Mouse (Mus musculus) frontal cortex, adult (tissue): ENCODE data around the gene Dhrs4.

Source experiments
- ATAC-seq: cut with Nextera tagmentation; 2 replicates; pipeline ENCODE4 v1.9.2; 2017; ENCODE audit warnings: mild to moderate bottlenecking, moderate library complexity, mixed read lengths; ENCODE audit not compliant: low TSS enrichment

The Dhrs4 gene

GRCm38 (mm10) chr14:55478651-55479599 is at the start of gene Dhrs4:
Gene Dhrs4, plus strand, starts transcription at chr14:55478758.
- peak; percentile 98 for ATAC-seq

- ATAC-seq, result no peak
Measured at GRCm38 (mm10) chr14:55430255-55430654, 48.3 kb upstream of the Dhrs4 start.

DNA sequence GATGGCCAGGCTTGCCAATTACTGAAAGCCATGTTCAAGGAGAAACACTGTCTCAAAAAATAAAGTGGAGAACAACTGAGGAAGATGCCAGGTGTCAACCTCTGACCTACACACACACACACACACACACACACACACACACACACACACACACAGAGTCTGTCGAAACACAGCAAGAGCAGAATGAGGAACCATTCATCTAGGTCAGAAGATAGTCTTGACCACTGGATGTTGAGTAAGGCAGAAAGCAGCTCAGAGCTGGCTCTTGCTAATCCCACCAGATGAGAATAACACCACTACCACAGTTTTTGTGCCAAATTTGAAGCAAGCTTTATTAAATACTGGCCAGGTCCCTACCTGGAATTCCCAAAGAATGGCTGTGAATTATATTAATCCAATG is 45.5 kb upstream of the Dhrs4 start:
- no peak for ATAC-seq

- ATAC-seq, result no peak
Measured at GRCm38 (mm10) chr14:55434825-55435224, 43.7 kb upstream of the Dhrs4 start.

GRCm38 (mm10) chr14:55437118-55437517 is 41.4 kb upstream of the Dhrs4 start:
- no peak for ATAC-seq

- ATAC-seq, result peak; percentile 41; the same call in 1 of the 2 replicates
Measured at GRCm38 (mm10) chr14:55438193-55438784, 40.3 kb upstream of the Dhrs4 start.

DNA sequence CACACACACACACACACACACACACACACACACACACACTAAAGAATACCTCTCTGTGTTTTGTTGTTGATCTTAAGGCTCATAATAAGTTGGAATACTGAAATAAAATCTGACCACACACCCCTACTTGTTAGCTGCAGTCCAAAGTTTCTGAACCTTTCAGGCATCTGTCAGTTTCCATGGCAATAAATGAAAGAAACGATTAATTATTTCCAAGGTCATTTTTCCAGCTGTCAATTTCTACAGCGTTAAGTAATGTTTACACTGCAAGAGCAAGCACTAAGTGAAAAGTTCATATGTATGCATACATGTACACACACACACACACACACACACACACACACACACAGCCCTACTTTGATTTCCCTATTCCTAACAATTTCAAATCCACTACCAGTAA is 20.9 kb upstream of the Dhrs4 start:
- no peak for ATAC-seq

- ATAC-seq, result peak; percentile 74
Measured at GRCm38 (mm10) chr14:55458273-55458672, 20.3 kb upstream of the Dhrs4 start.

DNA sequence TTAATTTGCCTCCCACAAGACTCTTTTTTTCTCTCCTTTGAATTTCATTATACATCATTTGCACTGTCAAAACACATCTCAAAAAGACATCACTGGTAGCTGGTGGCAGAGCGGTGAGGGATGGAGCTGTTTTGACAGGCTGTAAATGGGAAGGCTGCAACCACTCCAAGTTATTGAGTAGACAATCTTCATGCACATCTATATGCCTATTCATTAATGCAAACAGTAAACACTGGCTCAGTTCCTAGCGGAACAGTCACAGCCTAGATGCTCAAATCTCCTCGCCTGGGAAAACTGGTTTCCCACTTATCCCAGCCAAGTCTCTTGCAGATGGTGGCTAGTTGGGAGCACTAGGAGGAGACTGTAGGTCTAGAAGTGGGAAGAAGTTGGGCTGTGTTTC is 19.8 kb upstream of the Dhrs4 start:
- no peak for ATAC-seq

GRCm38 (mm10) chr14:55459796-55460195 is 18.8 kb upstream of the Dhrs4 start:
- ATAC-seq, result no peak

DNA sequence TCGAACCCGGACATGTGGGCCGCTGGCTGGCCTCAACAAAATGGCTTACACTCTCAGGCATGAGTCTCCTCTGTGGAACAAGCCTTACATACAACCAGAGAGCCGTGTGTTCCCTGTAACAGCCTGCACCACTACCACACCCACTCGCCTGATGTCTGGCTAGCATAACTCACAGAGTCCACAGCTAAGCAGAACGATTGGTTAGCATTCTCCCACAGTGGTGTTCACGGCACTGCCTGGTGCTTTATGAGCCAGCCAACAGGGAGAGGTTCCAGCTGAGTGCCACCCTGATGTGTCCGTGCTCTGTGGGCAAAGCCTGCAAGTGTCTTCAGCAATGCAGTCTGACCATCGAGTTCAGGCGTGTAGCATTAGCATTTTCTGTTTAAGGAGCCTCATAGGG is 18.3 kb upstream of the Dhrs4 start:
- peak; percentile 97 for ATAC-seq

DNA sequence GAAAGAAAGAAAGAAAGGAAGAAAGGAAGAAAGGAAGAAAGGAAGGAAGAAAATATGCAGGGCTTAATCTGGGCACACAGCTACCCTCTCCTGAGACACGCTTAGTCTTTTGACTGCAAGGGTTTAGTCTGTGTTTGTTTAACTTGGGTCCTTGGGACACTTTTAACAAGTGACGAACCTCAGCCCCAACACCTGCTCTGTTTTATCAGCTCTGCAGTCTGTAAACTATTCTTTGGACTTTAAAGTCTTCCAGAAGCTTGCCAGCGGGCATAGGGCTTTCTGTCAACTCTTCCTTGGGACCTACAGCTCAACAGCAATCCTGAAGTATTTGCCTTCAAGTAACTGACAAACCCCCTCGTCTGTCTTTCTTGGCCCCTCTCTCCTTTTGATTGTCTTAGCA is 16.8 kb upstream of the Dhrs4 start:
- no peak for ATAC-seq

GRCm38 (mm10) chr14:55466481-55466880 is 12.1 kb upstream of the Dhrs4 start:
- ATAC-seq, result no peak

- ATAC-seq, result peak; percentile 94
Measured at GRCm38 (mm10) chr14:55467108-55467507, 11.4 kb upstream of the Dhrs4 start.

DNA sequence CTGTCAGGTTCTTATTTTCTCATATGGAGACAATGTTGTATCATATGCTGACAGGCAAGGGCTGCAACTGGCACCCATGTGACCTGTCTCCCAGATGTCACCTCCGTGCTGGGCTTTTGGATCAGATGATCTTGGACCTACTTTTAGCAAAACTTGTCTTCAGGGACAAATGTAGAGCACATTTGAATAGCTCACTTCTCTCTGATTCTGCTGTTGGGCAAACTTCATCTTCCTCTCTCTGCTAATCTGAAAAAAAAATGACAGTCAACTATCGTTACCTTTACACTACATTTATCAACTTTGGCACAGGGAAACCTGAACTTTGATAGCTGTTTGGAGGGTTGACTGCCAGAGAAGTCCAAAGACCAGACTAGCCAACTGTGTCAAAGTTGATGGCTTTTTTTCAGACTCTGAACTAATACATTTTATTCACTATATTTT is 10.2 kb upstream of the Dhrs4 start:
- no peak for ATAC-seq

- no peak for ATAC-seq
Measured at GRCm38 (mm10) chr14:55469041-55469440, 9.5 kb upstream of the Dhrs4 start.

GRCm38 (mm10) chr14:55469821-55470220 is 8.7 kb upstream of the Dhrs4 start:
- no peak for ATAC-seq

DNA sequence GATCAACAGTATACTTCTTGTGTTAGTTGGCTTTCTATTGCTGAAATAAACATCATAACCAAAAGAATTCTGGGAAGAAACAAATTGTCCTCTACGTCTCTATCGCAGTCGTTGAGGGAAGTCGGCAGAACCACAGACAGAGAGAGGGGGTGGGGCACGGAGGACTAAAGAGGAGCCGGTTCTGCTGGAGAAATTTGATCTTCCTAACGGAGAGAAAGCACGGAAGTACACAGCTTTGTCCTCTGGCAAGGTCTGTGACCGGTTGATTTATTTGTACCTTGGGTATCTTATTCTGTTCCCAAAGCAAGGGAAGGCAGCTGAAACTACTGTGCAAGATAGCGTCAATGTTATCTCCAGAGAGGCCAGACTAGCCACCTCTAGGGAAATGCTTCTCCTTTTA is 7.8 kb upstream of the Dhrs4 start:
- ATAC-seq, result no peak

- no peak for ATAC-seq
Measured at GRCm38 (mm10) chr14:55475654-55476053, 2.9 kb upstream of the Dhrs4 start.

GRCm38 (mm10) chr14:55477421-55477820 is 1.1 kb upstream of the Dhrs4 start:
- ATAC-seq, result no peak

DNA sequence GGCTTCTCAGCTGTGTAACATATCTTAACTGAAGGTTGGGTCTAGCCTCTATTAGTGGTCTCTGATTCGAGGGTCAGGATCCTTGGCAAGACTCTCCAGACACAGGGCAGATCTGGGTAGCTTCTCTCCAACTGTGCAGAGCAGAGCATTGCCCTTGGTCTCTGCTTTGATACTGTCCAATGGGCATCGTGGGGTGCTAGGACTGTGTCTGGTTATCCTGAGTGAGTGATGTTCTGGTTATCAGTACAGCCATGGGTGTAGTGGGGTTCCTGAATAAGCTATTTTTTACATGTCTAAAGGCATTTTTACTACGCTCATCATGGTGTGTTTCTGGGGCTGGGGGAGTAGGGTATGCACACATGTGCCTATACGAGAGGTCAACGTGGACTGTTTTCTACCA is 729 bp upstream of the Dhrs4 start:
- ATAC-seq, result no peak

DNA sequence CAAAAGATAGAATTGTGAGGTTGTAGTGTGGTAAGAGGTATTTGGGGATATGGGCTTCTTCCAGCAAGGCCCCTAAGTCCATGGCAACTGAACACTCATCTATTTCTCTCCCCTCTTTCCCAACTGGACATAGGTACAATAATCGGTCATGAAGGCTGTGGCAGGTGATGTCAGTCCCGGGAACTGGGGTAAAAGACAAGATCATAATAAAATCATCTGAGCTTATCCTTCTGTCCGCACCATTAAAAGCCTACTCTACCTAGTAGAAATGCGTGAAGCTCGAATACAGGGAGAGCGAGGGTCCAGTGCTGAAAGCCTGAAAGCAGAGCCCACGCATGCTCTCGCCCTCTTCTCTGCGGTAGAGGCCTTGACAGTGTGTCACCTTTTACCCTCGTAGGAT is 1.1 kb downstream of the Dhrs4 start:
- ATAC-seq, result no peak

DNA sequence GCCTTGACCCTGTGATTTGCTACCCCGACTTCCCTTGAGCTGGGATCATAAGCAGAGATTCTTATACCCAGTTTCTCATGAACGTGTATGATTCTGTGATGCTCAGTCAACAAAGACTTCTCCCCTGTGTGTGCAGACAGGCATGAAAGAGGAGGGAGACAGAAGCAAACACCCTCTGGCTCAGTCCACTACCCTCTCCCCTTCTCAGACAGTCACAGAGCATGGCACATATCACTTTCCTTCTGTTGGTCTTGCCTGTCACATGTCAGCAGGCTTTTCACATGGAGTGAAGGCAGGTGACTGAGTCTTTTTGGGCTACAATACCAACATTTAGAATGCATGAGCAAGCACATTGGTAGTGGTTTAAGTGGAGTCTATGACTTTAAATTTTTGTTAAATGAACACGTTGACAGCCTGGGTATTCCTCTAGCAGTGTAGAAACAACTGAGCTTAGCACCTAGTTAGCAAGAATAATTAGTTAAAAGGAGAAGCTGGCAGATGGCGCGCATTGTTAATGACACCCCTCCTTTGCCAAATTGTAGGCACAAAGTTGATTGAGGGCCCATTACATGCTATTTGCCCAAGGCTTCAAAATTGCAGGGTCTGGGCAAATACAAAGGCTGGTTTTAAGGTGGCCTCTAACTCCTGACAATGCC is 6.0 kb downstream of the Dhrs4 start:
- no peak for ATAC-seq
